Mouse (Mus musculus): ENCODE results near the gene Tceal1. TPM values are rescaled to one million over a fixed set of nuclear protein-coding genes. Genes with fewer than 3 reads are reported as not detected.
"Not testable (repeated sequence)": the region's sequence is repeated elsewhere in the genome, so short reads cannot be mapped to it uniquely, and the experiment has no call there.

The Tceal1 gene
- polyA plus RNA-seq, 1 experiment from 2014 or later, result 12.0 TPM

GRCm38 (mm10) chrX:136693196-136693595 lies 14.6 kb upstream of the Tceal1 start:
- no peaks in the 10 kb centered on the region for H3K27me3 ChIP-seq (ENCODE audit: control insufficient read depth, insufficient read depth, low read length)
- H3K27ac ChIP-seq (replicated peaks in 1 of 2; ENCODE audit: control insufficient read depth in 1 of 2, insufficient read depth in 1 of 2, low read depth in 2 of 2, low read length in 2 of 2), result no peak overlapping the region
- no peaks in the 10 kb centered on the region for H3K36me3 ChIP-seq (ENCODE audit: control insufficient read depth, insufficient read depth, low read length)
- no peak overlapping the region for H3K4me3 ChIP-seq (ENCODE audit: control insufficient read depth in 1 of 2, insufficient read depth in 1 of 2, low read depth in 1 of 2, low read length in 2 of 2)
- no peak overlapping the region for H3K4me2 ChIP-seq (ENCODE audit: low read length)
- ATAC-seq (ENCODE audit: insufficient number of reproducible peaks, insufficient read depth, low FRiP score, low read depth), result no peak
- 82% methylated on average over 5 of the region's 5 CpGs for WGBS
- H3K9me3 ChIP-seq (ENCODE audit: control insufficient read depth, low read length), result no peaks in the 10 kb centered on the region
- H3K4me1 ChIP-seq (ENCODE audit: control insufficient read depth in 2 of 2, insufficient read depth in 2 of 2, low read length in 2 of 2), result no peaks in the 10 kb centered on the region
- no peak overlapping the region for H3K9ac ChIP-seq (ENCODE audit: low read length)

- Histone ChIP-seq H3K27ac (replicated peaks in 1 of 2; ENCODE audit: control insufficient read depth in 1 of 2, insufficient read depth in 1 of 2, low read depth in 2 of 2, low read length in 2 of 2) (peak overlapping the region; percentile 80 to 82), H3K9ac (ENCODE audit: low read length) (peak overlapping the region; percentile 83), H3K27me3 (ENCODE audit: control insufficient read depth, insufficient read depth, low read length) (no peaks in the 10 kb centered on the region), H3K4me3 (ENCODE audit: control insufficient read depth in 1 of 2, insufficient read depth in 1 of 2, low read depth in 1 of 2, low read length in 2 of 2) (peak overlapping the region; percentile 54 to 66), H3K4me1 (ENCODE audit: control insufficient read depth in 2 of 2, insufficient read depth in 2 of 2, low read length in 2 of 2) (no peaks in the 10 kb centered on the region), H3K36me3 (ENCODE audit: control insufficient read depth, insufficient read depth, low read length) (no peaks in the 10 kb centered on the region), H3K4me2 (ENCODE audit: low read length) (peak overlapping the region; percentile 68), H3K9me3 (ENCODE audit: control insufficient read depth, low read length) (no peaks in the 10 kb centered on the region)
- 14% methylated on average over 17 of the region's 18 CpGs for WGBS
- ATAC-seq (ENCODE audit: insufficient number of reproducible peaks, insufficient read depth, low FRiP score, low read depth), result peak; percentile 78
Measured at GRCm38 (mm10) chrX:136708168-136708681, 443 bp downstream of the Tceal1 start.

GRCm38 (mm10) chrX:136708782-136709181 lies 1.0 kb downstream of the Tceal1 start:
- 25% methylated on average over 14 of the region's 14 CpGs for WGBS
- H3K9me3 ChIP-seq (ENCODE audit: control insufficient read depth, low read length), result no peaks in the 10 kb centered on the region

GRCm38 (mm10) chrX:136714742-136715474 lies 7.1 kb downstream of the Tceal1 start:
- not testable (repeated sequence) for H3K9me3 ChIP-seq (ENCODE audit: control insufficient read depth, low read length); H3K27ac ChIP-seq (replicated peaks in 1 of 2; ENCODE audit: control insufficient read depth in 1 of 2, insufficient read depth in 1 of 2, low read depth in 2 of 2, low read length in 2 of 2); H3K9ac ChIP-seq (ENCODE audit: low read length); H3K4me3 ChIP-seq (ENCODE audit: control insufficient read depth in 1 of 2, insufficient read depth in 1 of 2, low read depth in 1 of 2, low read length in 2 of 2); H3K36me3 ChIP-seq (ENCODE audit: control insufficient read depth, insufficient read depth, low read length); ATAC-seq (ENCODE audit: insufficient number of reproducible peaks, insufficient read depth, low FRiP score, low read depth); H3K4me2 ChIP-seq (ENCODE audit: low read length); H3K4me1 ChIP-seq (ENCODE audit: control insufficient read depth in 2 of 2, insufficient read depth in 2 of 2, low read length in 2 of 2); H3K27me3 ChIP-seq (ENCODE audit: control insufficient read depth, insufficient read depth, low read length)
- 62% methylated on average over 3 of the region's 3 CpGs for WGBS

More at GRCm38 (mm10) chrX:136708782-136709181, 1.0 kb downstream of the Tceal1 start:
- H3K4me3 ChIP-seq (ENCODE audit: control insufficient read depth in 1 of 2, insufficient read depth in 1 of 2, low read depth in 1 of 2, low read length in 2 of 2), result peak overlapping the region; percentile 54 to 66
- no peaks in the 10 kb centered on the region for H3K36me3 ChIP-seq (ENCODE audit: control insufficient read depth, insufficient read depth, low read length)
- peak overlapping the region; percentile 80 to 82 for H3K27ac ChIP-seq (replicated peaks in 1 of 2; ENCODE audit: control insufficient read depth in 1 of 2, insufficient read depth in 1 of 2, low read depth in 2 of 2, low read length in 2 of 2)
- H3K4me2 ChIP-seq (ENCODE audit: low read length), result peak overlapping the region; percentile 68
- ATAC-seq (ENCODE audit: insufficient number of reproducible peaks, insufficient read depth, low FRiP score, low read depth), result 0 out of 2 replicates have a peak, but pooled peaks have one; percentile 26
- no peaks in the 10 kb centered on the region for H3K27me3 ChIP-seq (ENCODE audit: control insufficient read depth, insufficient read depth, low read length)
- peak overlapping the region; percentile 83 for H3K9ac ChIP-seq (ENCODE audit: low read length)
- H3K4me1 ChIP-seq (ENCODE audit: control insufficient read depth in 2 of 2, insufficient read depth in 2 of 2, low read length in 2 of 2), result no peaks in the 10 kb centered on the region

- no peaks in the 10 kb centered on the region for H3K27me3 ChIP-seq (ENCODE audit: control insufficient read depth, insufficient read depth, low read length)
- H3K36me3 ChIP-seq (ENCODE audit: control insufficient read depth, insufficient read depth, low read length), result peaks cover 36% of the 10 kb centered on the region
- no peaks in the 10 kb centered on the region for H3K9me3 ChIP-seq (ENCODE audit: control insufficient read depth, low read length)
- H3K4me1 ChIP-seq (ENCODE audit: control insufficient read depth in 2 of 2, insufficient read depth in 2 of 2, low read length in 2 of 2), result no peaks in the 10 kb centered on the region
- H3K9ac ChIP-seq (ENCODE audit: low read length), result no peak overlapping the region
- WGBS, result 76% methylated on average over 4 of the region's 4 CpGs
- no peak overlapping the region for H3K4me3 ChIP-seq (ENCODE audit: control insufficient read depth in 1 of 2, insufficient read depth in 1 of 2, low read depth in 1 of 2, low read length in 2 of 2)
- no peak for ATAC-seq (ENCODE audit: insufficient number of reproducible peaks, insufficient read depth, low FRiP score, low read depth)
- no peak overlapping the region for H3K27ac ChIP-seq (replicated peaks in 1 of 2; ENCODE audit: control insufficient read depth in 1 of 2, insufficient read depth in 1 of 2, low read depth in 2 of 2, low read length in 2 of 2)
- H3K4me2 ChIP-seq (ENCODE audit: low read length), result no peak overlapping the region
Measured at GRCm38 (mm10) chrX:136732016-136732415, 24.2 kb downstream of the Tceal1 start.

- H3K27me3 ChIP-seq (ENCODE audit: control insufficient read depth, insufficient read depth, low read length), result no peaks in the 10 kb centered on the region
- 18% methylated on average over 15 of the region's 15 CpGs for WGBS
Measured at GRCm38 (mm10) chrX:136740087-136740790, 32.5 kb downstream of the Tceal1 start.

GRCm38 (mm10) chrX:136740791-136741650 lies 33.2 kb downstream of the Tceal1 start:
- peak; percentile 97 for ATAC-seq (ENCODE audit: insufficient number of reproducible peaks, insufficient read depth, low FRiP score, low read depth)
- H3K4me3 ChIP-seq (ENCODE audit: control insufficient read depth in 1 of 2, insufficient read depth in 1 of 2, low read depth in 1 of 2, low read length in 2 of 2), result peak overlapping the region; percentile 64 to 89
- peak overlapping the region; percentile 82 for H3K9ac ChIP-seq (ENCODE audit: low read length)
- no peaks in the 10 kb centered on the region for H3K9me3 ChIP-seq (ENCODE audit: control insufficient read depth, low read length)
- H3K4me1 ChIP-seq (ENCODE audit: control insufficient read depth in 2 of 2, insufficient read depth in 2 of 2, low read length in 2 of 2), result peaks cover 2 to 3% of the 10 kb centered on the region in 2 experiments; a peak in 2 of 4 replicates
- WGBS, result 24% methylated on average over 39 of the region's 39 CpGs
- peak overlapping the region; percentile 64 for H3K4me2 ChIP-seq (ENCODE audit: low read length)
- peak overlapping the region; percentile 88 to 93 for H3K27ac ChIP-seq (replicated peaks in 1 of 2; ENCODE audit: control insufficient read depth in 1 of 2, insufficient read depth in 1 of 2, low read depth in 2 of 2, low read length in 2 of 2)
- peaks cover 24% of the 10 kb centered on the region for H3K36me3 ChIP-seq (ENCODE audit: control insufficient read depth, insufficient read depth, low read length)
- no peaks in the 10 kb centered on the region for H3K27me3 ChIP-seq (ENCODE audit: control insufficient read depth, insufficient read depth, low read length)

More at GRCm38 (mm10) chrX:136740087-136740790, 32.5 kb downstream of the Tceal1 start:
- ATAC-seq (ENCODE audit: insufficient number of reproducible peaks, insufficient read depth, low FRiP score, low read depth), result no peak
- Histone ChIP-seq H3K4me2 (ENCODE audit: low read length) (peak overlapping the region; percentile 64), H3K4me1 (ENCODE audit: control insufficient read depth in 2 of 2, insufficient read depth in 2 of 2, low read length in 2 of 2) (peaks cover 2 to 3% of the 10 kb centered on the region in 2 experiments; a peak in 2 of 4 replicates), H3K9ac (ENCODE audit: low read length) (peak overlapping the region; percentile 82), H3K9me3 (ENCODE audit: control insufficient read depth, low read length) (no peaks in the 10 kb centered on the region), H3K27ac (replicated peaks in 1 of 2; ENCODE audit: control insufficient read depth in 1 of 2, insufficient read depth in 1 of 2, low read depth in 2 of 2, low read length in 2 of 2) (peak overlapping the region; percentile 53 to 83; a peak in 3 of 4 replicates), H3K4me3 (ENCODE audit: control insufficient read depth in 1 of 2, insufficient read depth in 1 of 2, low read depth in 1 of 2, low read length in 2 of 2) (peak overlapping the region; percentile 64 to 72; a peak in 3 of 4 replicates), H3K36me3 (ENCODE audit: control insufficient read depth, insufficient read depth, low read length) (peaks cover 32% of the 10 kb centered on the region)
